Mouse (Mus musculus) 416B (cell line): ENCODE data around the gene Islr2.

Source experiments
- DNase-seq: peaks from one replicate; pipeline ENCODE4 v3.0.0; 2011; ENCODE audit warnings: low read depth

The Islr2 gene

DNA sequence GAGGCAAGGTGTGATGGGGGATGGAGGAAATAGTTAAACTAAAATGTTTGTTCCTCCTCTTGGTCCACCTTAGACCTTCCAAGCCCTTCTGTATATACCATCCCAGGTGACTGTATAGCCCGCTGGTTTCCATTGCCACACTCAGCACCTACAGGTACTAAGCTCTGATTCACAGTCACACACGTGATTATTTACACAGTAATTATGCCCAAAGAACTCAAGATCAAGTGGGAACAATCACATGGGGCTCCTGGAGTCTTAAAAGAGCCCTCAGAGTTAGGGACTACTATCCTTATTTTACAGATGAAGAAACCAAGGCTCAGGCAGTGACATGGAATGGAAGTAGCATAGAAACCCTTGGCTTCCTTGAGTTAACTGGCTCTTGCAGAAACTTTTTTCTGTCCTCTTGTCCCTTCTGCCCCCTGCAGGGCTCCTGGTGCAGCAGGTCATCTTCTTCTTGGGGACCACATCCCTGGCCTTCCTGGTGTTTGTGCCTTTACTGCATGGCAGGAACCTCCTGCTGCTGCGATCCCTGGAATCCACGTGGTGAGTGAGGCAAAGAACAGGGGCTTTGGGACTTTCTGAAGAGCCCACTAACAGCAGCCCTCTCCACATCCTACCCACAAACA lies 53.3 kb downstream of the Islr2 start:
- peak; percentile 15 for DNase-seq

DNA sequence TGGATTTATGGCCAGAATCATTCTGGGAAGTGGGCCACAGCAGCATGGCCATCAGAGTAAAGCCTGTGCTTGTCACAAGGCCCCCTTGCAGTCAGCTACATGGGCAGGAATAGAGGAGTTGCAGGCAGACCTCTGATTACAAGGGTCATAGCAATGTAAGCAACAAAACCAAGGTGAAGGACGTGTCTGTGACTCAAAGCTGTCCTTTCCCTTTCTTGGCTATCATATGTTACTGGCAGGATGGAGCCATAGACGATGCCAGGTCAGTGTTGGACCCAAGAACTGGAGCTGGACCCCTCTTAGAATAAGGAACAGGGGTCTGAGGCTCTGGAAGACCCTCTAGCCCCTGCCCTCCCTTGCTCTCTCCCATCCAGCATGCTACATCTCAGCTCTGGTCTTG lies 55.3 kb downstream of the Islr2 start:
- DNase-seq: no peak
